Mouse (Mus musculus) hindbrain, embryonic 14.5 days (tissue): Measurements from ENCODE around the gene Arhgap28. TPM values are rescaled to one million over a fixed set of nuclear protein-coding genes. Genes with fewer than 3 reads are reported as not detected.

Experiments used
- ATAC-seq: fragments of 200-750 bp; cut with Nextera tagmentation; 2 replicates; pipeline ENCODE4 v1.8.0; 2017; ENCODE audit warnings: moderate number of reproducible peaks, mild to moderate bottlenecking, moderate TSS enrichment, moderate library complexity; ENCODE audit not compliant: low FRiP score
- DNase-seq: peaks from one replicate; pipeline ENCODE4 v3.0.0-alpha.2; 2015; ENCODE audit warnings: low spot score
- H3K27ac ChIP-seq: fragments of 300-500 bp; sonication (generic); 2 replicates; pipeline ENCODE4 v1.5.1; 2014; ENCODE audit warnings: mild to moderate bottlenecking, moderate library complexity
- H3K27me3 ChIP-seq: fragments of 300-500 bp; sonication (generic); 2 replicates; pipeline ENCODE4 v1.6.1; 2014; ENCODE audit warnings: mild to moderate bottlenecking, low read length, mixed read lengths; ENCODE audit not compliant: control insufficient read depth, insufficient read depth
- H3K36me3 ChIP-seq: fragments of 300-500 bp; sonication (generic); replicated peaks from 2 replicates; pipeline ENCODE4 v1.6.1; 2014; ENCODE audit not compliant: control insufficient read depth, insufficient read depth
- H3K4me1 ChIP-seq: fragments of 300-500 bp; sonication (generic); replicated peaks from 2 replicates; pipeline ENCODE4 v1.6.1; 2014; ENCODE audit warnings: antibody characterized with exemption, low read length, mixed read lengths; ENCODE audit not compliant: control insufficient read depth, insufficient read depth
- H3K4me2 ChIP-seq: fragments of 300-500 bp; sonication (generic); replicated peaks from 2 replicates; pipeline ENCODE4 v1.6.1; 2014; ENCODE audit warnings: mild to moderate bottlenecking, moderate library complexity
- H3K4me3 ChIP-seq: fragments of 300-500 bp; sonication (generic); replicated peaks from 2 replicates; pipeline ENCODE4 v1.5.1; 2014; ENCODE audit warnings: mild to moderate bottlenecking, low read length
- H3K9ac ChIP-seq: fragments of 300-500 bp; sonication (generic); 2 replicates; pipeline ENCODE4 v1.6.1; 2014
- H3K9me3 ChIP-seq: fragments of 300-500 bp; sonication (generic); 2 replicates; pipeline ENCODE4 v1.6.1; 2016; ENCODE audit warnings: low read length; ENCODE audit not compliant: control insufficient read depth
- WGBS: fragments of 180-500 bp; shearing (Covaris S2); extraction: QIAGEN DNeasy Blood & Tissue Kit; methylation state at CpG from one replicate; pipeline ENCODE4 v1.1.7; 2014; 5-methylcytosine and 5-hydroxymethylcytosine counted together
- polyA plus RNA-seq: library from polyadenylated mRNA; unstranded; fragments of >200 nt; fragmentation: Nextera tagmentation; extraction: Ambion mirVana; gene quantifications from 2 replicates; pipeline ENCODE4 v1.2.1, GENCODE M21; 2014

The Arhgap28 gene
- polyA plus RNA-seq, 1 experiment from 2014 or later: 12.2 TPM

DNA sequence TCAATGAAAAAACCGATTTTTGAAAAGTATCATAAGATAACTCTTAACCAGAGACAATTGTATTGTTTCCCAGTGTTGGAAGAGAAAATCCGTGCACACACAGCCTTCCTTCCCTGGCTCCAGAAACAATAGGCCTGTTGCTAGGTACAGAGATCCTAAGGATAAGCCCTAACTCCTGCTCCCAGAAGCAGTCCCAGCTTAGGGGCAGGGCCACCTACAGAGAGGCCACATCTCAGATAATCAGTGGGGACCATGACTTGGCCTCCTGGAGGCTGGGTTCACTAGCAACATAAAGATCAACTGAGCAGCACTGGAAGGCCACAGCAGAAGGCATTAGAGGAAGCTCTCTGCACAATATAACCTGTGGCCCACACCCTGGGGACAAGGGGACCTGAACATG is 27.5 kb downstream of the Arhgap28 start:
- Histone ChIP-seq H3K27me3 (no peaks in the 10 kb centered on the region), H3K4me3 (no peak overlapping the region), H3K4me2 (no peak overlapping the region), H3K9ac (no peak overlapping the region), H3K9me3 (no peaks in the 10 kb centered on the region), H3K36me3 (no peaks in the 10 kb centered on the region), H3K27ac (no peak overlapping the region), H3K4me1 (0 out of 2 replicates have a peak, but pooled peaks cover 4% of the 10 kb centered on the region)
- 30% methylated on average over 2 of the region's 2 CpGs for WGBS
- ATAC-seq: no peak
- DNase-seq: no peak

DNA sequence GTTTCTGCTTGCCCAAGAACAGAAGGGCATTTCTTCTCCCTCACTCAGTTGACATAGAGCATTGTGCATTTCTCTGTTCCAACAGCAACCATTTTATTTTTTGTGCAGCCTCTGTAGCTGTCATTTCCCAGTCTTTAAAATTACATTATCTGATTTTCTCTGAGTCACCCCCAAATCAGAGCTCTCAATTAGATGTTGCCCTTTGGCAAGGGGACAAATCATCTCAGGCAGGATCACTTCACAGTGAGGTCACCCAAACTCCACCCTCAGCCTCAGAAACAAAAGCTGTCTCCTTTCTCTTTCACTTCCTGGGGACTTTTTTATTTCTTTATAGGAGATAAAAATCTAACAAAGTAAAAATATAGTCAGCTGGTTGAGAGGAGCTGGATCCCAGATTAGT is 27.9 kb downstream of the Arhgap28 start:
- H3K9me3 ChIP-seq: no peaks in the 10 kb centered on the region
- H3K4me1 ChIP-seq: 0 out of 2 replicates have a peak, but pooled peaks cover 4% of the 10 kb centered on the region
- ATAC-seq (no peak), DNase-seq (no peak)
- no peak overlapping the region for H3K4me3 ChIP-seq
- no peaks in the 10 kb centered on the region for H3K36me3 ChIP-seq
- no peak overlapping the region for H3K9ac ChIP-seq
- no peak overlapping the region for H3K4me2 ChIP-seq
- H3K27ac ChIP-seq: no peak overlapping the region
- no peaks in the 10 kb centered on the region for H3K27me3 ChIP-seq

- Histone ChIP-seq H3K9me3 (no peaks in the 10 kb centered on the region), H3K27me3 (no peaks in the 10 kb centered on the region), H3K4me1 (0 out of 2 replicates have a peak, but pooled peaks cover 4% of the 10 kb centered on the region), H3K27ac (no peak overlapping the region), H3K9ac (no peak overlapping the region), H3K4me3 (no peak overlapping the region), H3K4me2 (no peak overlapping the region), H3K36me3 (no peaks in the 10 kb centered on the region)
- ATAC-seq (no peak), DNase-seq (no peak)
- 70% methylated on average over 2 of the region's 2 CpGs for whole genome bisulfite sequencing
Observed at GRCm38 (mm10) chr17:67974679-67975078, 29.2 kb downstream of the Arhgap28 start.

GRCm38 (mm10) chr17:67966853-67967540 is 36.9 kb downstream of the Arhgap28 start:
- WGBS: 86% methylated on average over 8 of the region's 8 CpGs
- Histone ChIP-seq H3K4me2 (no peak overlapping the region), H3K36me3 (no peaks in the 10 kb centered on the region), H3K9me3 (no peaks in the 10 kb centered on the region), H3K4me1 (no peaks in the 10 kb centered on the region), H3K27me3 (no peaks in the 10 kb centered on the region), H3K9ac (no peak overlapping the region), H3K4me3 (no peak overlapping the region), H3K27ac (no peak overlapping the region)
- DNase-seq: no peak
- ATAC-seq: no peak

DNA sequence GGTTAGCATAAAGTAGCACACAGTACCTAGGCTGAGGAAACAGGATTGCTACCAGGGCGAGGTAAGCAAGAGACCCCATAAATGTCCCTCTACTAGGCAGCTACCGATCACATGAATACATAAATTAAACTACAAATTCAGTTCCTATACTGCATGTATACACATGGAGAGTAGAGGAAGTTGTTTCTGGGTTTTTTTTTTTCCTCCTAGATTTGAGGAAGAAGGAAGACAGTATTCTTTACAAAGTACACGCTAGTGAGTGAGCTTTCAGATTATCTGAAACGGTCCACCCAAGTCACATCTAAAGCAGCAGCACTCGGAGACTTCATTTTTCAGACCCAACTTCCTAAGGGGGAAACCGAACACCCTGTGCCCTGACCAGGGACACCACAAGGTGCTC is 41.1 kb downstream of the Arhgap28 start:
- no peak for DNase-seq
- Histone ChIP-seq H3K36me3 (no peaks in the 10 kb centered on the region), H3K4me1 (no peaks in the 10 kb centered on the region), H3K4me2 (no peak overlapping the region), H3K9me3 (no peaks in the 10 kb centered on the region), H3K4me3 (no peak overlapping the region), H3K9ac (no peak overlapping the region), H3K27me3 (no peaks in the 10 kb centered on the region), H3K27ac (no peak overlapping the region)
- 91% methylated on average over 6 of the region's 6 CpGs for WGBS
- ATAC-seq: no peak

DNA sequence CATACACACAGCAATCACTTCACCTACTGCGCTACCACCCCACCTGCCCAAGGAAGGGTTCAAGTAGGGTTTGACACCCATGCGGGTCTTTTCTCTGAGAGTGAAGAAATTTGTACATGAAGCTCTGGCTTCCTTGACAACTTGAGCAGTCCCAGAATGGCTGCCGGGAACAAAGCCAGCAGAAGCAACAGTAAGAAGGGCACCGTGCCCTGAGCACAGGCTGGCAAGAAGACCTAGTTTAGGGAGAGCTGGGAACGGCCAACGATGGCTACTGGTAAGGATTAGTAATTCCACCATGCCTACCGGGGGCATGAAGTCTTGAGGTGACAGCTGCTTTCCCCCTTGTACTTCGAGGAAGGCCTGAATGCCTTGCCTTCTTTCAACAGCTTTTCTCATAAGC is 41.9 kb downstream of the Arhgap28 start:
- Histone ChIP-seq H3K4me2 (no peak overlapping the region), H3K27ac (no peak overlapping the region), H3K4me1 (no peaks in the 10 kb centered on the region), H3K9me3 (no peaks in the 10 kb centered on the region), H3K9ac (no peak overlapping the region), H3K4me3 (no peak overlapping the region), H3K27me3 (no peaks in the 10 kb centered on the region), H3K36me3 (no peaks in the 10 kb centered on the region)
- no peak for DNase-seq
- ATAC-seq: no peak
- WGBS: 75% methylated on average over 8 of the region's 8 CpGs

- Histone ChIP-seq H3K4me2 (no peak overlapping the region), H3K4me1 (no peaks in the 10 kb centered on the region), H3K36me3 (no peaks in the 10 kb centered on the region), H3K27me3 (no peaks in the 10 kb centered on the region), H3K4me3 (no peak overlapping the region), H3K9ac (no peak overlapping the region), H3K9me3 (no peaks in the 10 kb centered on the region), H3K27ac (no peak overlapping the region)
- 92% methylated on average over 7 of the region's 7 CpGs for WGBS
- no peak for ATAC-seq
- no peak for DNase-seq
Observed at GRCm38 (mm10) chr17:67958909-67959308, 45.0 kb downstream of the Arhgap28 start.

GRCm38 (mm10) chr17:67957603-67958002 is 46.3 kb downstream of the Arhgap28 start:
- ATAC-seq: no peak
- Histone ChIP-seq H3K9ac (no peak overlapping the region), H3K9me3 (no peaks in the 10 kb centered on the region), H3K27ac (no peak overlapping the region), H3K36me3 (no peaks in the 10 kb centered on the region), H3K4me1 (no peaks in the 10 kb centered on the region), H3K27me3 (no peaks in the 10 kb centered on the region), H3K4me3 (no peak overlapping the region), H3K4me2 (no peak overlapping the region)
- WGBS: 81% methylated on average over 1 of the region's 1 CpGs
- DNase-seq: no peak

GRCm38 (mm10) chr17:67955876-67956690 is 47.8 kb downstream of the Arhgap28 start:
- H3K27ac ChIP-seq: no peak overlapping the region
- H3K9me3 ChIP-seq: no peaks in the 10 kb centered on the region
- no peak for DNase-seq
- ATAC-seq: no peak
- 32% methylated on average over 10 of the region's 10 CpGs for WGBS
- H3K9ac ChIP-seq: no peak overlapping the region
- H3K36me3 ChIP-seq: no peaks in the 10 kb centered on the region
- no peaks in the 10 kb centered on the region for H3K27me3 ChIP-seq
- H3K4me2 ChIP-seq: no peak overlapping the region
- no peak overlapping the region for H3K4me3 ChIP-seq
- no peaks in the 10 kb centered on the region for H3K4me1 ChIP-seq
